Mouse (Mus musculus): ENCODE results near the gene Far1.

The Far1 gene

GRCm38 (mm10) chr7:113513286-113513962 is at the start of gene Far1:
TSS of gene Far1 (plus strand) at chr7:113513834.
- DNase-seq, result peak; percentile 98

GRCm38 (mm10) chr7:113468345-113468744 is 45.3 kb upstream of the Far1 start:
- DNase-seq, result no peak

GRCm38 (mm10) chr7:113470671-113471070 is 43.0 kb upstream of the Far1 start:
- no peak for DNase-seq

GRCm38 (mm10) chr7:113471653-113472052 is 42.0 kb upstream of the Far1 start:
- no peak for DNase-seq

- DNase-seq, result no peak
Measured at GRCm38 (mm10) chr7:113495792-113496191, 17.8 kb upstream of the Far1 start.

GRCm38 (mm10) chr7:113498413-113498812 is 15.2 kb upstream of the Far1 start:
- DNase-seq, result no peak

- DNase-seq, result no peak
Measured at GRCm38 (mm10) chr7:113499821-113500220, 13.8 kb upstream of the Far1 start.

- DNase-seq, result no peak
Measured at GRCm38 (mm10) chr7:113502453-113502852, 11.2 kb upstream of the Far1 start.

GRCm38 (mm10) chr7:113505047-113505446 is 8.6 kb upstream of the Far1 start:
- no peak for DNase-seq

- DNase-seq, result no peak
Measured at GRCm38 (mm10) chr7:113505516-113506045, 8.1 kb upstream of the Far1 start.

GRCm38 (mm10) chr7:113507846-113508245 is 5.8 kb upstream of the Far1 start:
- DNase-seq, result no peak

- DNase-seq, result no peak
Measured at GRCm38 (mm10) chr7:113511396-113511795, 2.2 kb upstream of the Far1 start.

GRCm38 (mm10) chr7:113512527-113513285 is 928 bp upstream of the Far1 start:
- DNase-seq, result no peak

GRCm38 (mm10) chr7:113513963-113514649 is 472 bp downstream of the Far1 start:
- no peak for DNase-seq

GRCm38 (mm10) chr7:113515831-113516230 is 2.2 kb downstream of the Far1 start:
- no peak for DNase-seq

- DNase-seq, result no peak
Measured at GRCm38 (mm10) chr7:113518419-113518818, 4.8 kb downstream of the Far1 start.

- DNase-seq, result no peak
Measured at GRCm38 (mm10) chr7:113518961-113519360, 5.3 kb downstream of the Far1 start.

- no peak for DNase-seq
Measured at GRCm38 (mm10) chr7:113543158-113543557, 29.5 kb downstream of the Far1 start.

- DNase-seq, result no peak
Measured at GRCm38 (mm10) chr7:113551742-113552463, 38.3 kb downstream of the Far1 start.

GRCm38 (mm10) chr7:113552508-113552907 is 38.9 kb downstream of the Far1 start:
- no peak for DNase-seq

- DNase-seq, result no peak
Measured at GRCm38 (mm10) chr7:113556138-113556537, 42.5 kb downstream of the Far1 start.

- DNase-seq, result no peak
Measured at GRCm38 (mm10) chr7:113566892-113567291, 53.3 kb downstream of the Far1 start.

- no peak for DNase-seq
Measured at GRCm38 (mm10) chr7:113571121-113571520, 57.5 kb downstream of the Far1 start.
